Mouse (Mus musculus) B cell, adult 2 months (primary cell): ENCODE measurements around the gene Il17ra.

Experiments used
- DNase-seq, 2 experiments: peaks; one replicate each; pipeline ENCODE4 v3.0.0; 2022

Il17ra gene

DNA sequence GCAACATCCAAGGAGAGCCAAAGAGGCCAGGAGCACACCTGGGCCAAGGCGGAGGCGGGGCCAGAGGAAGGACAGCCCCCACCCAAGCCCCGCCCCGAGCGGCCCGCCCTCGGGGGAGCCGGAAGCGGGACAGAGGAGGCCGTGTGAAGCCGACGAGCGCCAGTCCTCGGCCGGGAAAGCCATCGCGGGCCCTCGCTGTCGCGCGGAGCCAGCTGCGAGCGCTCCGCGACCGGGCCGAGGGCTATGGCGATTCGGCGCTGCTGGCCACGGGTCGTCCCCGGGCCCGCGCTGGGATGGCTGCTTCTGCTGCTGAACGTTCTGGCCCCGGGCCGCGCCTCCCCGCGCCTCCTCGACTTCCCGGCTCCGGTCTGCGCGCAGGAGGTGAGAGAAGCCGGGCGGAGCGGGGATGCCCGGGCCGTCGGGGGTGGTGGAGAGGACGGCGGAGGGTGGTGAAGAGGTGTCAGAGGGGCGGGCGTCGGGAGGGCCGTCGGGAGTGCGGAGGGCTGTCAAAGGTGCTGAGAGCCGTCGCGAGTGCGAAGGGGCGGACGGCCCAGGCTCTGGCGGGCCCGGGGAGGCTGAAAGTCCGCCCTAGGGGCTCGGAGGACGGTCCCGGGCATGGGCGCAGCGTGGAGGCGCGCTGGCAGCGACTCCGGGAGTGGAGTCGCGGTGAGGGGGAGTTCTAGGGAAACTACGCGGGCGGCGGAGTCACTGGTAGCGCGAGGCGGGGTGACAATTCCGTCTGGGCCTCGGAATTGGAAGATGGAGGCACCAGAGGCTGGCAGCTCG, at the start of gene Il17ra:
TSS of gene Il17ra (plus strand) at position 162 of the 786 bp plus-strand sequence.
- DNase-seq = peak; percentile 94 to 96

DNA sequence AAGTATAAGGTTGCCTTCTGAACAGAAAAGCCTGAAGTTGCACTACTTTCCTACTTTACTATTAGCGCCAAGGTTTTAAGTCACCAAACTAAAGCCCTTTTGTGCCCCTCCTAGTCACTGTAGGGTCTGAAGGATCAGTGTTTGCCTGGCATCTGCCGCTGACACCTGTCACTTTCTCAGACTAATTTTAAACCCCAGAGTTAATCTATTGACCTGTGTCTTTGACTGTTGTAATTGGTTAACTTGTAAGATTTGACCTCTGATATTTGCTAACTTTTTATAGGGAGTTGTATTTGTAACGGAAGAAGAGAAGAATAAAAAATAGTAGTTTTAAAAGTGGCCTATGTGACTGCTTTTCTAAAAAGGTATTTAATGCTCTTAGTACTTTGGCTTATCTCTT, 24.9 kb upstream of the Il17ra start:
- DNase-seq = no peak

DNA sequence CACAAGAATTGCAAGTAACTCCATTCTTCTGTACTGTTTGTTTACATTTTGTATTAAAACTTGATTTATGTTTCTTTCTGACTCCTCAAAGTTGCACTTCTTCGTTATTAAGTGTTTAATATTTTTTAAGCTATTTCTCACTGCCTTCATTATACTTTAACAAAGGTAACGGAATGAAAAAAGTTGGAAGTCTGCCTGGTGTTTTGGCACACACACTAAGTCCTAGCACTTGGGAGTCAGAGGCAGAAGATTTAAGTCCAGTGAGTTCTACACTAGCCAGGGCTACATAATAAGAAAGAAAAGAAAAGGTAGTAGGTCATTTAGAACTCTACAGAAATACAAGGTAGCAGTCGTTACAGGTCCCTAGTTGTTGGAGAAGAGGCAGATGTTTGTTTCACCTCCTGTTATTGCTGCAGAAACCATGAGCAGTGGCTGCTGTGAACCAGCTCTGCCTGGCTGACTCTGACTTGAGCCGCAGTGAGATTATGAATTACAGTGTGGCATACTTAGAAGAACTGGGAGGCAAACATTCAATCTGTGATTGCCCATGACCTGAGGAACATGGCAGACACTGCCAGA, 20.8 kb upstream of the Il17ra start:
- no peak for DNase-seq

DNA sequence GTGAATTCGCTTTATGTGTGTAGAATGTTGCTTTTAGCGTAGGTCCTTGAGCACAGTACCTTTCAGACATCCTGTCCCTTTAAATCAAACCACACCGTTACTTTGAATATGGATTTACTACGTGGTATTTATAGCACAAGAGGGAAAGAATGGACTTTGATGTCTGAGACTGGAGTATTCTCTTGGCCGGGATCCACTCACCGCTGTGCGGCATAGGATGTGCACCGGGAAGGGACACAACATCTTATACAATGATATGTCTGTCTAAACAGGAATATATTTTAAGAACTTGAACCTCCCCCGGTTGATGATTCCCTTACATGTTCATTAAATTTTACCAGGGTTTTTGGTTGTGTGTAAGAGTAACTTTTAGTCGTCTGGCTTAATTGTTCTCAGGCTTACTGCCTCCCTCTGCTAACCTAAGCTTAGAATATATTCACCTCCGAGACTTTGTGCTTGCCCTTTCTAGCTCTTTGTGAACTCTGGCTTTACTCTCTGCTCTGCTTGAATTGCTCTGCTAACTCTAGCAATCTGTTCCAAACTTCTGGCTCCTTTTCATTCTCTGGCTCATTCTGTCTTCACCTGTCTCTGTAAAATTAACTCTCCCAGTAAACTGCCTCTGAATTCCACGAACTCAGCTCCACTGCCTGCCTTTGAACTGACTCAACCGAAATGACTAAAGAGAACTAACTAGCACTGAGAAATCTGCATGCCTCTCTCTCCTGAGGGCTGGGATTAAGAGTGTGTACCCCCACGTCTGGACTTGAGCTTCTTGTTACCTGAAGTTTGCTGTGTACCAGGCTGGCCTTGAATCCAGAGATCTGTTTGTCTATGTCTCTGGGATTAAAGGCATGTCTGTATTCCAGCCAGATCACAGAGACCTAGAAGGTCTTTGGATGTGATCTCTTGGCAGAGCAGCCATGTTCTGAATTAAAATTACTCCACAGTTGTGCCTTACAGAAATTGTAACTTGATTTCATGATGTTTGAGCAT, 19.4 kb upstream of the Il17ra start:
- DNase-seq = no peak

DNA sequence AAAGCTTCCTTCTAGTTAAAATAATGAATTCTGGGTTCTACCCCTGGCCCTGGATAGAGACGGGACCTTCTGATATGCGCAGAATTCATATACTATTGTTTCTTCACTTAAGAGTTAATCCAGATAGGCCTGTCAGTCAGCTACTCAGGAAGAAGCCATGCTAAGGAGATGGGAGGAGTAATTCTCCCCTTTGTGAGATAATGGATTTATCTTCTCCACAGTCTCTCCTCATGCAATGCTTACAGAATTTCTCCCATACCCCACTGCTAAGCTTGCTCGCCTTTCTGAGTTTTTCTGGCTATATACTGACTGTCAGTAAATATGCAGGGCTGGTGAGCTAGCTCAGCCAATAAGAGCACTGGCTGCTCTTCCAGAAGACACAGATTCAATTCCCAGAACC, 12.8 kb upstream of the Il17ra start:
- DNase-seq = no peak

DNA sequence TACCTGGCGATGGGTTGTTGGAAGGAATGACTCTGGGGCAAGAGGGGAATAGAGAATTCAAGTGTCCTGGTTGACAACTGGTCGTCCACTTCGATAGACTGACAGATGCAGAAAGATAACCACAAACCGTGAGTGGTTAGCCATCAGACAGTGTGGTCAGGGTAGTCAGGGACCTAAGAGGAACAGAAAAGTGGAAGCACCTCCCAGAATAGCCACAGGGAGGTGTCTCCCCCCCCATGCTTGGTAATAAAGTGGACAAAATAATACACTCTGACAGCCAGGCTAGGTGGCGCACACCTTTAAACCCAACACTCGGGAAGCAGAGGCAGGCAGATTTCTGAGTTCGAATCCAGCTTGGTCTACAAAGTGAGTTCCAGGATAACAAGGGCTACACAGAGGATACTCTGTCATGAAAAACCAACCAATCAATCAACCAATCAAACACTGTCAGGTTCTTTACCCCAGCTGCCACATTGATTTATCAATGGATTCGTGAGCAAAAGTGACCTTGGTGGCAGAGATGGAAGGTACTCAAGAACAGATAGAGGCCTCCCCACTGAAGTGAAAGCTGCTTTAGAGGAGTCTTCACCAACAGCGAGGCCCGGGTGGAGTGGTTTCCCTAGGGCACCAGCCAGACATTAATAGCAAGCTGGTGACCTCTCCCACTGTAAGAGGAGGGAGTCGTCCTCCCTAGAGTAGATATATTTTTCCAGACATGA, 10.5 kb upstream of the Il17ra start:
- DNase-seq = peak; percentile 55 to 67

DNA sequence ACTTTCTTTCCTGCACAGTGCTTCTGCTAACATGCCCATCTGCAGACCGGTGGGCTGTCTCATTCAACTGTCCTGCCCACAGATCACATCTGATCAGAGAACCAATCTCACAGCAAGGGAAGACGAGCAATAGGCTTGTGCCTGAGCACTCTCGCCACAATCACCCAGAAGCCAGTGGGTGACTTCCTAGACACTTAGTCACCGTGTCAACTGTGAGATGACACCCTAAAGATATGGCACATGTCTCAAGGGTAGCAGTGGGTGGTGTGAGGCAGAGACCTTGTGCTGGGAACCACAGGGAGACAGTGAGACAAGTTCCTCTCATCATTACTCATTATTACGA, 10.0 kb upstream of the Il17ra start:
- peak; percentile 21 to 24 for DNase-seq

DNA sequence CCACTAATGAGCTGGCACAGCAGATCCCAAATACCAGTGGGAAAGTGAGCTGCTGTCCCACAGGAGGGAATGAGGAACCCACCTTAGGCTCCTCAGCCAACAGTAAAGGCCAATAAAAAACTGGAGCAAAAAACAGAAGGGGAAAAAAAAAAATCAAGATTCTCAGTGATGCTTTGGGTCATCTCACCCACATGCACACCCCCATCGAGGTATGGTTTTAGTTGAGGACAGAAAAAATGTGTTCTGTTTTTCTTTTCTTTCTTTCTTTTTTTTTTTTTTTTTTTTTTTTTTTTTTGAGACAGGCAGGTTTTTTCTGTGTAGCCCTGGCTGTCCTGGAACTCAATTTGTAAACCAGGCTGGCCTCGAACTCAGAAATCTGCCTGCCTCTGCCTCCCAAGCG, 9.5 kb upstream of the Il17ra start:
- no peak for DNase-seq

DNA sequence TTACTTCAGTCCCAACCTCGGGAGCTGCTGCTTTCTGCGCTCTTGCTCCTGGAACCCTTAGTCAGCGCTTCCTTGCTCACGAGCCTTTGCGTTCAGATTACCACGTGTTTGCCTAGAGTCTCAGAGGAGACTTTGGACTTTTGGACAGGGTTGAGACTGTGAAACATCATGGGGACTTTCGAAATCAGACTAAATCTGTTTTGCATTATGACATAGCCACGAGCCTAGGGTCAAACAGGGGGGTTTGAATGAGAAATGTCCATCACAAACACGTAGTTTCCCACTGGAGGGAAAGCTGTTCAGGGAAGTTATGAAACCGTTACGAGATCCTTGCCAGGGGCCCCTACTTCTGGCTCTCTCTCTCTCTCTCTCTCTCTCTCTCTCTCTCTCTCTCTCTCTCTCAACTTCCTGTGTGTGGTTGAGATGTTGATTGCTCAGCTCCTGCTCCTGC, 8.4 kb upstream of the Il17ra start:
- DNase-seq = no peak

DNA sequence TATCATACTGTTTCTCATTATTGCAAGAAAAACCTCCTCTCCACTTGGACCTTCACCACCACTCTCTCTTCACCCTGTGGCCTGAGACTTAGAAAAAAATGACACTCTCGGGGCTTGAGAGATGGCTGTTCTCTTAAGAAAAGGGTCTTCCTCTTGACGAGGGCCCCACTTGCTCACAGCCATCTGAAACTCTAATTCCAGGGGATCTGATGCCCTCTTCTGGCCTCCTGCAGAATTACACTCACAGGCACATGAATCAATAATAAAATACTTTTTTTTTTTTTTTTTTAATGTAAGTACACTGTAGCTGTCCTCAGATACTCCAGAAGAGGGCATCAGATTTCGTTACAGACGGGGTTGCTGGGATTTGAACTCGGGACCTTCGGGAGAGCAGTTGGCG, 6.0 kb upstream of the Il17ra start:
- DNase-seq = peak; percentile 47 to 64

DNA sequence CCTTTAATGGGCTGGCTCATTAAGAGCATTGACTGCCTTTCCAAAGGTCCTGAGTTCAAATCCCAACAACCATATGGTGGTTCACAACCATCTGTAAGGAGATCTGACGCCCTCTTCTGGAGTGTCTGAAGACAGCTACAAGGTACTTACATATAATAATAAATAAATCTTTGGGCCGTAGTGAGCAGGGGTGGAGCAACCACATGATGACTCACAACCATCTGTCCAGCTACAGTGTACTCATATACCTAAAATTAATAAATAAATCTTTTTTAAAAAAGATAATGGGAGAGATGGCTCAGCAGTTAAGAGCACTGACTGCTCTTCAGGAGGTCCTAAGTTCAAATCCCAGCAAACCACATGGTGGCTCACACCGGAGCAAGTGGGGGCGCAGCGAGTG, 5.3 kb upstream of the Il17ra start:
- DNase-seq = no peak

DNA sequence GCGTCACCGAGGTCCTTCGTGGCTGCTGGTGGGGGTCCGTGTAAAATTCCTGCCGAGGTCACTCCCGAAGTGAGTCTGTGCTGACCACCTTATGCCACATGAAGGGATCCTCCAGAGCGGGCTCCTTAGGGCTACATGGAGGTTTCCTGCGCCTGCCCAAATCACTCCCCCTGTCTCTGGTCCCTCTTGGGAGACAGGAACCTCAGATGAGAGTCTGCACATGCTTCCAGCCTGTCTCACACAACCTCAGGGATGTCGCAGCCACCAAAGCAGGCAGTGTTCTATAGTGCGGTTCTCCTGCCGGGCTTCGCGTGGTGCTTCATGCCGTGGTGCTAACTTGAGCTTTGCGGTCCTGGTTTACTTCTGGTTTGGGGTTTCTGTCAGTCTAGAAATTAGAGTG, 1.8 kb upstream of the Il17ra start:
- DNase-seq = no peak

DNA sequence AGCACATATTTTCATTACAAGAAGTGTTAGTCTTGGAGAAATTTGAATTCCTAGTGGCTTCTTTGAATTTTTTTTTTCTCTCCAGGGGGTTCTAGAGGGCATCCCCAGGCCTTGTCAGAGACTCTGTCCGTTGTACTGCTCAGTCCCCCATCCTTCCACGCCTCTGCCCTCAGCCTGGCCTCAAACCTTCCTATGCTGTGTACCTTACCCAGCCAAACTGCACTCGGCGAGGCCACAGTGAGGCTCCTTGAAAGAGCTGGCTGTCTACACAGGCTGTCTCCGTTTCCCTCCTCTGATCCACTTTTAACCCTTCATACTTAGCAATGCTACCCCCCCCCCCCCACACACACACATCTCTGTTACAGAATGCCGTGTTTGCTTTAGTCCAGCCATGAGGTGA, 796 bp upstream of the Il17ra start:
- no peak for DNase-seq

DNA sequence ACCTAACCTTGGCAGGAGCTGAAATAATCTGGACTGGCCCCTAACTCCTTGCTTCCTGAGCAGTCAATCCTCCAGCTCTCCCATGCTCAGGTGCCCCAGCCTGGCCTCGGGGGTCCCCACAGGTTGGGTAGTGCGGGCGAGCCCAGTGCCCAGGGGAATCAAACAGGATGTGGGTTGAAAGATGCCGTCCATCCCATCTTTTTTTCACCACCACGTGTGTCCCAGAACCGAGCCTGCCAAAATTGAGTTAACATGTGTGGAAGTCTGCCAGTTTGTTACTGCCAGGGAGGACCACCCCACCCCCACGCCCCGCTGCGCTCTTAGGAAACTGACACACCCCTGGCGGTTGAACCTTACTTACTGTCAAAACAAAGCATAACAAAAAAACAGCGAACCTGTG, 837 bp downstream of the Il17ra start:
- DNase-seq = peak; percentile 64 to 69

DNA sequence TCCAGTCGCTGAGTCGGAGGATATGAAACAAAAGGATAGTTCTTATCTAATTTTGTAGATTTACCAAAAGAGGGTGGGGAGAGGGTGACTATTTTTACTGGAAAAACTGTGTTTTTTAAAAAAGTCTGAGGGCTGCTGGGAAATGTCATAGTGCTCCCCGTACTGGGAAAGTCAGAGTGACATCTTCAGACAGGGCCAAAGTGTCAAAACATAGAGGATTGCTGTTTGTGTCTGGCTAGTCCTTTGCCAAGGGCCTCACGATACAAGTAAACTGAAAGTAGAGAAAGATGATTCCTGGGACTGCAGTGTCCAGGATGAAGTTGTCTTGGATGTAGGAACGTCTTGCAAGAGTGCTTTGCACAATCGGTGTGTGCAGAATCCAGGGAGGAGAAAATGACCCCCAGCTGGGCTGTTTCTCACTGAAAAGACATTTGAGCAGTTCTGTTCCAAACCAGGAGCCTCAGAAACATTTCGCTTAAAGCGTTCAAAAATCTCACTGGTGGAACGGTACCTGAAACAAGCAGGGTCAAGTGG, 1.4 kb downstream of the Il17ra start:
- DNase-seq = no peak

DNA sequence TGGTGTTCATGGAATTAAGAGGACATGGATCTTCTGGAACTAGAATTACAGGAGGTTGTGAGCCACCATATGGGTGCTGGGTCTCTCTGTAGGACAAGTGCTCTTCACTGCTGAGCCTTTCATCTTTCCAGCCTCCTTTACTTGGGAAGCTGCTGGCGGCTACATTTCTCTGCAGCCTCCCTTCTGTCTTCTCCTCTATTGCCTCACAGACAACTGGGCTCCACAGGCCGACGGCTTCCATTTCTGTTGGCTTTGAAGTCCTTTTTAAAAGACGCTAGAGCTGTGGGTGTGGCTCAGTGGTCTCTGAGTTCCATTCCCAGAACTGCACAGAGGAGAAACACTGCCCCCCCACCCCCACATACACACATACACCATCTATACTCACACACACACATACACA, 2.3 kb downstream of the Il17ra start:
- DNase-seq = no peak

DNA sequence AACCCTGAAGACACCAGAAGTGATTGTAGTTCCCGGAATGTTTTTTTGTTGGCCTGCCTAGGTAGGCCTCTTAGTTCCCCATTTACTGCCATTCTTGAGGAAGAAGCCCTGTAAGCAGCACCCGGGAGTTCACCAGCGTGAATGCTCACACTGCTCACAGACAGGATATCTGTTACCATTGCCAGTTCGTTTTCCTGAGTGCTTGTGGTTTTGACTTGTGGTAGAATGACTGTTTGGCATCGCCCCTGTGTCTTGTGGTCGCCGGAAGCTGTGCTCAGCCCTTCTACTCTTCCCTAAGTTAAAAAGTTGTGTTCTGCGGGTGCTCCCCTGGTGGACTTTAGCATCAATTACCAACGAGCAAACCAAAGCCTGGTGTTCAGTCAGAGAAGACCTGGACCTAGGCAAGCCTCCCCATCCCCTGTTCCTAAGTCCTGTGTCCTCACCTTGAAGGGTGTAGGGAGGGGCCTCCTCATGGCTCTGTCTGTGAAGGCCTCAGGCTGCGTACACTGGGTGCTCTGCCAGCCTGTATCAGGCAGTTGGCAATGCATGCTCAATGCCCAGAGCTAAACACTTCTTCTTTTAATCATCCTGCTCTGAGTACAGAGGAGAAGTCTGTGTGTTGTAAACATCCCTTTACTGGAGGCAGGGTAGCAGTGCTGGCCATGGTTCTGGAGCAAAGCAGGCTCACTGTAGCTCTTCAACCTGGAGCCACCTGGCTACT, 3.7 kb downstream of the Il17ra start:
- peak; percentile 70 to 72 for DNase-seq

DNA sequence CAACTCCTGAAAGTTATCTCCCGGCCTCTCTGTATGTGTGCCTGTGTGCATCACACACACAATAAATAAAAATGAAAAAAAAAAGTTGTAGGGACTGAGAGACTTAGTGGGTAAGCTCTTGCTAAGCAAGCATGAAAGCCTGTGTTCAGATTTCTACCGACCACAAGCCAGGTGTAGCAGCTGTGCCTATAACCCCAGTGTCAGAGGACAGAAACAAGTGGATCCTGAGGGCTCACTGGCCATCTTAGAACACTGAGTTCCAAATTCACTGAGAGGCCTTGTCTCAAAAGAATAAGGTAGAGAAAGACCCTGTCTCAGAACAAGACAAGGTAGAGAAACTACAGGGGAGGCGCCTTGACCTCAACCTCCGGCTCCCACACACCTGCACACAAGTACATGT, 5.2 kb downstream of the Il17ra start:
- no peak for DNase-seq

DNA sequence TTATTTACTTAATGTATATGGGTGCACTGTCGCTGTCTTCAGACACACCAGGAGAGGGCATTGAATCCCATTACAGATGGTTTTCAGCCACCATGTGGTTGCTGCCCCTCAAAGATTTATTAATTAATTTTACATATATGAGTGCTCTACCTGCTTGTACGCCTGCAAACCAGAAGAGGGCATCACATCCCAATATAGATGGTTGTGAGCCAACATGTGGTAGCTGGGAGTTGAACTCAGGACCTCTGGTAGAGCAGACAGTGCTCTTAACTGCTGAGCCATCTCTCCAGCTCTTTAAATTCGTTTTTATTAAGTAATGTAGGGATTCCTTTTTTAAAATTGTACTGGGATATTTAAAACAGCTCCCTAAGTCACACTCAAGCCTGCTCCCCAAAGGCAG, 6.2 kb downstream of the Il17ra start:
- DNase-seq = peak; percentile 38 to 39

DNA sequence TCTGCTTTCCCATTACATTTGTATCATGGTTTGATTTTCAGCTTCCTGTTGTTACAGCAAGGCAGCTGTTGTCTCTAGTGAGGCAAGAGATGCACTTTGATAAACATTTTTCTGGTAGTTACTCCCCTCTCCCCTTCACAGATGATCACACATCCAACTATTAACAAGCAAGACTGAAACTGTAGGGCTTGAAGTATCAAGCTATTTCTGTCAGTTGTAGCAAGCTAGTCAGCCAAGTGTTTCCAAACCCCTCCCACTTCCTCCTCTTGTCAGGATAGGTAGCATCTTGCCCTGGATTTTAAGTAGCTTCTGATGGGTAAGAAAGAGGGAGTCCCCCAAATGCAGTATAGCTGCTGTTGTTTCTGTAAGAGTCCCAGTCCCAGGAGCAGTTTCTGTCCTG, 6.7 kb downstream of the Il17ra start:
- DNase-seq = peak; percentile 49 to 62

DNA sequence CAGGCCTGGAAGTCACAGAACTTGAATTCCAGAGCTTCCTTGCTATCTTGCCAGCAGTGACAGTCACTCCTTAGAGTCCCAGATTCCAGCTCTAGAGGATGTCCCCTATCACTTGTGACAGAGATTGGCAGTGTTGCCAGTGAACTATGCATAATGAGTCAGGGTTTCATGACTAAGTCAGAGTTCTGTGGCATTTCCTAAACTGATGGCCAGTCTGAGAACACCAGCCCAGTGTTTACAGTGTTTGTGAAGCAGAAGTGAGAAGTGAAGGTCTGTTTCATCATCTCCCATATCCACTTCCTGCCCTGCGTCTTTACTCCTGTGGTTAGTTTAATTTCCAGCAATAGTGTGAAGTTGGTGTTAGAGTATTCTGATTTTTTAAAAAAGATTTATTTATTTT, 7.6 kb downstream of the Il17ra start:
- peak; percentile 41 to 43 for DNase-seq

DNA sequence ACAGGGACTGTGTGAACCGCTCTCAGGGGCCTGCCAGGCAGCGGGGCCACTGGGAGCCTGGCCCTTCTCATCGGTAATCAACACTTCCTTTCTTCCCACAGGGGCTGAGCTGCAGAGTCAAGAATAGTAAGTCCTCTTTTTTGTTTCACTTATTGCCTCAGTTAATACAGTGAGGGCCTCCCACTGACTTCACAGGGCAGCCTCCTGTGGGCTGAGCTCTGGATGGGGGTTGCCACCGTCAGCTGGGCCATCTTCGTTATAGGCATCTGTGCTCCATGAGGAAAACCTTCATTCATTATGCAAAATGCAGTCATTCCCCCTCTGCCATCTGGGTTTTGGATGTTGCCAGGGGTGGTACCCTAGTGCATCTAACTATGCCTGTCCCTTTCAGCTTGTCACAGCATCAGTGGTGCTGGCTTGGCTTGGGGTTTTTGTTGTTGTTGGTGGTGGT, 9.0 kb downstream of the Il17ra start:
- peak; percentile 44 to 46 for DNase-seq
